Mouse (Mus musculus) lung, adult 2 months (tissue): ENCODE results near the gene Tmem212. TPM values are rescaled to one million over a fixed set of nuclear protein-coding genes. Genes with fewer than 3 reads are reported as not detected.
A peak's percentile ranks its signal among the peaks of the same experiment; 100 is the strongest.

Experiments
- DNase-seq: peaks from one replicate; pipeline ENCODE4 v3.0.0; 2022
- H3K4me1 ChIP-seq: fragments of 200-500 bp; 2 replicates; pipeline ENCODE4 v1.6.1; 2011; ENCODE audit warnings: low read length; ENCODE audit not compliant: control insufficient read depth, insufficient read depth
- H3K4me3 ChIP-seq: fragments of 200-500 bp; replicated peaks from 2 replicates; pipeline ENCODE3; 2011; ENCODE audit warnings: low read depth, mild to moderate bottlenecking, control low read depth, low read length; ENCODE audit errors: extremely low read depth
- CTCF ChIP-seq: fragments of 200-500 bp; IDR thresholded peaks from 2 replicates; pipeline ENCODE4 v1.5.1; 2011; ENCODE audit warnings: mild to moderate bottlenecking, low read length, control low read depth; ENCODE audit not compliant: insufficient read depth
- POLR2A ChIP-seq: fragments of 200-500 bp; IDR thresholded peaks from 2 replicates; pipeline ENCODE4 v1.6.1; 2011; ENCODE audit warnings: low read depth, mild to moderate bottlenecking, control low read depth, low read length, borderline replicate concordance; ENCODE audit errors: extremely low read depth
- WGBS: fragments of 180-500 bp; shearing (Covaris S2); methylation state at CpG from one replicate; pipeline ENCODE4 v1.1.7; 2018; 5-methylcytosine and 5-hydroxymethylcytosine counted together
- polyA plus RNA-seq: library from polyadenylated mRNA; depleted of rRNA; stranded (reverse); fragments of >200 nt; gene quantifications from 2 replicates; pipeline ENCODE4 v1.2.3, GENCODE M21; 2012

Gene Tmem212
- polyA plus RNA-seq, 1 experiment, result 95.7 TPM

DNA sequence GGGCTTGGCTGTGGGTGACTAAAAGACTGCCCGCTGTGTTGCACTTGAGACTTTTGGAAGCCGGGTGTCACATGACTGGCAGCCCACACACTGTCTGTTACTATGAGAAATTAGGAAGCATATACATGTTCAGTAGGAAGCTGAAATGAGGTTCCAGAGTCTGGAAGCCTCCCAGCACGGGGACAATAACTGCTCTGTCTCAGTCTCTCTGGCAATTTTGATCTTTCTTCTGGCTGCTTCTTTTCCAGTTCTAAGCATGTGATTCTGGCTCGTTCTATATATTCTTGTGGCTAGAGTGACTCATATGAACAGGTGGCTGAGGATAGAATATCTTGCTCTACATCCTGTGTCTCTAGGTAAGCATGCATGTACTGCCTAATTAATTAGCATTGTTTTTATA is 33.1 kb upstream of the Tmem212 start:
- 74% methylated on average over 4 of the region's 4 CpGs for WGBS
- no peak for TF ChIP-seq POLR2A
- TF ChIP-seq CTCF, result no peak
- no peaks in the 10 kb centered on the region for H3K4me1 ChIP-seq
- no peak for DNase-seq
- H3K4me3 ChIP-seq, result no peak overlapping the region

DNA sequence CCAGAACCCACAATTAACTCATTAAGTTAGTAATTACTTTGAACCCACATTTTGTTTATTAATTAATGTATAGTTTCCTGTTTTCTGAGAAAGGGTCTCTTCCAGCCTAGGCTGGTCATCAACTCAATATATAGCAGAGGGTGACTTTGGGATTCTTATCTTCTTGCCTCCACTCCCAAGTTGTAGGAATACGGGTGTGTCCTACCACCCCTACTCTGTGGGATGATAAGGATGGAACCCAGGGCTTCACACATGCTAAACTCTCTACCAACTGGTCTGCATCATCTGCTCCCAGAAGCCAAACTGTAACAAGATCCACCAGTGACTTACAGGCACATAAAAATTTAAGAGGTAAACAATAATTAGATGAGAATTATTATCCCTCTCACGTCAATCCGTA is 27.9 kb upstream of the Tmem212 start:
- 81% methylated on average over 3 of the region's 3 CpGs for WGBS
- TF ChIP-seq POLR2A, result no peak
- TF ChIP-seq CTCF, result no peak
- H3K4me3 ChIP-seq, result no peak overlapping the region
- no peaks in the 10 kb centered on the region for H3K4me1 ChIP-seq
- no peak for DNase-seq

DNA sequence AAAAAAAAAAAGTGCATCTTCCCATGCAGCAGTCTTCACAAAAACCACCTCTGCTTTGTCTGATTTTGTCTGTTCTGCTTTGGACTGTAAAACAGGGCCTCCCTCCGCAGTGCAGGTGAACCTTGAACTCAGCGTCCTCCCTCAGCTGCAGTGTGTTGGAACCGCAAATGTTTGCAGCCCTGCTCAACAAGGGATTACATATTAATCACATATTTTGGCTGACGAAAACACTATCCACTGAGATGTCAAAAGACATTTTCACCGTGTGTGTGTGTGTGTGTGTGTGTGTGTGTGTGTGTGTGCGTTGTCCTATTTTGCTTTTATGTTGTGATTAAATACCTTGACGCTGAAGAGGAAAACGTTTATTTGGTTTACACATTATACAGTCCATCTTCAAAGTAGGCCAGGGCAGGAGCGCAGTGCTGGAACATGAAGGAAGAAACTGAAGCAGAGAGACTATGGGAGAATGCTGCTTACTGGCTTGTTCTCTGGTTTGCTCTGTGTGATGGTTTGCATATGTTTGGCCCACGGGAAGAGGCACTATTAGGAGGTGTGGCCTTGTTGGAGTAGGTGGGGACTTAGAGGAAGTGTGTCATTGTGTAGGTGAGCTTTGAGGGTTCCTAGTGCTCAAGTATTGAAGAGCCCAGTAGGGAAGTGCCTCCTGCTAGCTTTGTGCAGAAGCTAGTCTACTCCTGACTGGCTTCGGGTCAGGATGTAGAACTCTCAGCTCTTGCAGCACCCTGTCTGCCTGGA is 25.3 kb upstream of the Tmem212 start:
- no peak for DNase-seq
- no peaks in the 10 kb centered on the region for H3K4me1 ChIP-seq
- no peak overlapping the region for H3K4me3 ChIP-seq
- TF ChIP-seq POLR2A, result no peak
- no peak for TF ChIP-seq CTCF
- 82% methylated on average over 11 of the region's 11 CpGs for WGBS

DNA sequence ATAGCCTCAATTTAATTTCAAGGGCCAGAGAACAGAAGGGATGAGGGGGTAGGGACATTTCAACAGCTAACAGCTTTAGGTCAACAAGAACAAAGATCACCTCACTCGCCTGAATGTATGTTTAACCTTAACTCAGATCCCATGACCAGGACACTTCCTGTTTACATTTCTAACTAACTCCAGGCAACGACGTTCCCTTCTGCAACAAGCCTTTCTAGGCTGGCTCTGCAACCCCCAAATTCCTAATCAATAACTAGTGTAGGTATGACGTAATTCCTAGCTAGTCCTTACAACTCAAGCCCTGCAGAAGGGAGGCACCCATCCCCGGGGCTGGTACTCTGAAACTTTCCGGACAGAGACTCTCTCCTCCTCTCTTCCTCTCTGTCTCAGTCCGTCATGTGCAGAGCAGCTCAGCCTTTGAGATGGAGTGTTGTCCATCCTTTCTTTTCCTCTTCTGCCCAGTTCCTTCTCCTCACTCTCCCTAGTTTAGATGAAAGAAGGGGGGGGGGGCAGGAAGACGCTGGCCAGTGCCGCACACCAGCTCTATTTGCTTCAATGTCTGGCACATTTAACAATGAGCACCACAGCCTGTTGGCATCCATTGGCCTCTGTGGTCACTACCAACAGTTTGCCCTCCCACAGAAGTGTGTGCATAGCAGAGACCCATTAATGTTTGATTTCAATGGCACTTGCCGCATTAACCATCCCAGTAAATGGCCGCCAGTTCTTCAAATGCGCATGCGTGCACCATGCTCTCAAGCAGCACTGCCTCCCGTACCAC is 22.7 kb upstream of the Tmem212 start:
- WGBS, result 78% methylated on average over 14 of the region's 14 CpGs
- TF ChIP-seq POLR2A (no peak), CTCF (no peak)
- DNase-seq, result no peak
- no peaks in the 10 kb centered on the region for H3K4me1 ChIP-seq
- no peak overlapping the region for H3K4me3 ChIP-seq

DNA sequence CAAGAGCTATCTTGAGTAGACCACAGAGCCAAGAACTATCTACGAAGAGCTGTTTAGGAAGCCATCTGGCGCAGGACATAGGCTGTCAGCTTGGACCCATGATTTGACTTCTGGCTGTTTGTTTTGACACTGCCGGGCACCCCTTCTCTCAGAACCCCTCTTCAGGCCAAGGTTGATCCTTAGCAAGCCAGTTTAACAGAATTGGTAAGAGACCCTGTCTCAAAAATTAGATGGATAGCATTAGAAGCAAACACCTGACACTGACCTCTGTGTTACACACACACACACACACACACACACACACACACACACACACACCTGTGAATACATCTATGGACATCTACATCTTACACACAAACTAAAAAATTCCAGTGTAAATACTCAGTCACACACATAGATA is 12.8 kb upstream of the Tmem212 start:
- DNase-seq, result no peak
- TF ChIP-seq CTCF, result no peak
- no peak for TF ChIP-seq POLR2A
- Histone ChIP-seq H3K4me1 (peaks cover 7% of the 10 kb centered on the region), H3K4me3 (no peak overlapping the region)
- 80% methylated on average over 3 of the region's 3 CpGs for WGBS

DNA sequence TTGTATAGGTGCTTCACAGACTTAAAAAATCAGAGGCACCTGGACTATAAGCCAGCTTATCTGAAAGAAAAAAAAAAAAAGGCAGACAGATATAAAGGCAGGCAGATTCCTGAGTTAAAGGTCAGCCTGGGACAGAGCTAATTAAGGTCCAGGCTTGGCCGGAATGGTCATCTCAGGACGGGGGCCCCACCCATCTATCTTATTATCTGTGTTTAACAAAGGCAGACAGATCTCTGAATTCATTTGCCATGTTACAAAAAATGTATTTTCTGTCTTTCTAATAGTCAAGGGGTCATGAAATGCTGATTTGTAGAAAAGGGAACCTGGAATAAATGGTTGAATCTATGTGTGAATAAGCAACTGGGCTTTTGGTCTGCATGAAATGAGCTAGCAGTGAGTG is 12.1 kb upstream of the Tmem212 start:
- Histone ChIP-seq H3K4me1 (peaks cover 7% of the 10 kb centered on the region), H3K4me3 (no peak overlapping the region)
- no peak for DNase-seq
- 31% methylated on average over 2 of the region's 2 CpGs for WGBS
- TF ChIP-seq POLR2A, result no peak
- no peak for TF ChIP-seq CTCF

DNA sequence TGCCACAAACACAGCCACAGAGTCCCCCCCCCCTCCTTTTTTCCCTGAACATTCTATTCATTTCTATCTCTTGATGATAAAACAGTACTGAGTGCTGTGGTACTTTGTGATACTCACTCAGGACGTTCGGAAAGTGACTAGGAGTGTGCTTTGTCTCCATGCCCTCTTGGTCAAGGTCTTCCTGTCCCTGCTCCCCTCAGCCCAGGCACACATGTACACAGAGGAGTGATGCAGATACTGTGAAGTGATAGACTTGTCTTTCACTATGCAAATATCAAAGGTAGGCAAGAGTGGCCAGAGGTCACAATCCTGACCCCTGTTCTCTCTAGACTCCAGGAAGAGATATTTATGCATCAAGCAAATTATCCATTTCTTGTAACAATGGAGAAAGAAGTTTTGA is 11.1 kb upstream of the Tmem212 start:
- TF ChIP-seq CTCF (no peak), POLR2A (no peak)
- no peak for DNase-seq
- Histone ChIP-seq H3K4me1 (peaks cover 7% of the 10 kb centered on the region), H3K4me3 (no peak overlapping the region)
- 85% methylated on average over 2 of the region's 2 CpGs for WGBS

DNA sequence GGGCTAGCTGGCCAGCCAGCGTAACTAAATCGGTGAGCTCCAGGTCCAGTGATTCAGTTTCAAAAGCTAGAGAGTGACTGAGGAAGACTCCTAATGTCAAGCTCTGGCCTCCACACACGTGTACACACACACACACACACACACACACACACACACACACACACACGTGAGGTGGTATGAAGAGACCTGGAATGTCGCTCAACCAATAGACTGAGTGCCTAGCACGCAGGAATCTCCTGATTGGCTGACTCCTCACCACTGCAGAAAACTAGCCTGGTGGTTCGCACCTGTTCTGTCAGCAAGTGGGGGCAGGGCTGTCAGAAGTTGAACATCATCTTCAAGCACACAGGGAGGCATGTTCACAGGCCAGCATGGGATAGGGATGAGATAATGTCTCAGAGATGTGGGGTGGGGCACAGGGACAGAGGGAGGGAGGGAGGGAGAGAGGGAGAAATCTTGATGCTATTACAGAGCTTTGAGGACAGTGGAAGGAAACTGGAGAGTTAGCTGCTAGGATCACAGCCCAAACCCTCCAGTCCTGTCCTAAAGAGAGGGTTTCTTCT is 10.6 kb upstream of the Tmem212 start:
- no peak overlapping the region for H3K4me3 ChIP-seq

DNA sequence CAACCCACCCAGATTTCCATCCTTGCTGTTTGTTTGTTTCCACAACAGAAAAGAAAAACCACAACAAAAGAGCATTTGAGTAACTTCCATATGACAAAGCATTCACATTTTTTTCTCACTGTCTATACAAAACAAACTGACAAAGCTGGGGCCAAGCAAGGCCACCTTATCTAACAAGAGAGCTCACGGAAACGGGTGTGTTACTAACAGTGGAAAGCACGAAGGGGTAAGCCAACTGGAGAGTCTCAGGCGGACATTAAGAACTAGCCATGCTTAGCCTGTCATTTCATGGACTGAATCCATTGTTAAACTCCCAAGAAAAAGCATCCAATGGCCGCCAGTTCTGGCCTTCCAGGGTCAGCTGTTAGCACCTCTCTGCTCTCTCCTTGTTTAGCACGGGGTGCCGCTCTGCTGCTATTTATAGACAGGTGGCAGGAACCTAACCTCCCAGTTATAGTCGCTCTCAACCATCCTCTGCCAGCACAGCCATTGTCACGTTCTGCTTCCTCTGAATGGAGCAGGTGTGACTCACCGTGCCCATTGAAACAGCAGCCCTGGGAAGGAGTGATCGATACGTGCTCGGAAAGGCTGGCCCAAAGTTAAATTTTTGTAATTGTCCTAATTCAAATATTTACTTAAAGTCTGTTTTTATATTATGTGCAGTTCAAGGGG is 8.6 kb upstream of the Tmem212 start:
- peaks cover 7% of the 10 kb centered on the region for H3K4me1 ChIP-seq
- TF ChIP-seq POLR2A (no peak), CTCF (no peak)
- no peak overlapping the region for H3K4me3 ChIP-seq
- WGBS, result 17% methylated on average over 13 of the region's 13 CpGs
- DNase-seq, result no peak

More for the DNA sequence above, 10.6 kb upstream of the Tmem212 start:
- WGBS, result 85% methylated on average over 7 of the region's 7 CpGs
- H3K4me1 ChIP-seq, result peaks cover 7% of the 10 kb centered on the region
- TF ChIP-seq CTCF, result no peak
- TF ChIP-seq POLR2A, result no peak
- no peak for DNase-seq

DNA sequence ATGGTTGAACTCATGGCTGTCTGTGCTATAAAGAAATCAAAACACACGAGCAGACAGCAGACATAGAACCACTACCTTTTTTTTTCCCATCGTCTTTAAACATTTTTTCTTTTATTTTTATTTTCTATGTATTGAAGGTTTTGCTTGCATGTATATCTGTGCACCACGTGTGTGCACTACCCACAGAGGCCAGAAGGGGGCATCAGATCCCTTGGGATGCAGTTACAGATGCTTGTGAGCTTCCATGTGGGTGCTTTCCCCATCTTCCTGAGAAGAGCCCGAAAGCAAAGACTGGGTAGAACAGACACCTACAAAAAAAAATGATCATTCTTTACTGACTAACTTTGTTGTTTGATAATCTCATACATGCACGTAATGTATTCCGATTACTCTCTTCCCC is 5.7 kb upstream of the Tmem212 start:
- Histone ChIP-seq H3K4me1 (peaks cover 13% of the 10 kb centered on the region), H3K4me3 (no peak overlapping the region)
- TF ChIP-seq CTCF (0 out of 2 replicates have a peak, but pooled peaks have one; percentile 23), POLR2A (no peak)
- no peak for DNase-seq
- 92% methylated on average over 6 of the region's 6 CpGs for WGBS
